Mouse (Mus musculus) adrenal gland, postnatal 14 days (tissue): ENCODE data around the gene Ttc7b. TPM values are rescaled to one million over a fixed set of nuclear protein-coding genes. Genes with fewer than 3 reads are reported as not detected.

Experiments used
- DNase-seq: peaks from one replicate; pipeline ENCODE4 v3.0.0; 2021; ENCODE audit warnings: mixed read lengths
- total RNA-seq: library from RNA; stranded (reverse); gene quantifications from 2 replicates; pipeline ENCODE4 v1.2.3, GENCODE M21; 2021

The Ttc7b gene
- total RNA-seq, 1 experiment from 2014 or later: 72.5 TPM

DNA sequence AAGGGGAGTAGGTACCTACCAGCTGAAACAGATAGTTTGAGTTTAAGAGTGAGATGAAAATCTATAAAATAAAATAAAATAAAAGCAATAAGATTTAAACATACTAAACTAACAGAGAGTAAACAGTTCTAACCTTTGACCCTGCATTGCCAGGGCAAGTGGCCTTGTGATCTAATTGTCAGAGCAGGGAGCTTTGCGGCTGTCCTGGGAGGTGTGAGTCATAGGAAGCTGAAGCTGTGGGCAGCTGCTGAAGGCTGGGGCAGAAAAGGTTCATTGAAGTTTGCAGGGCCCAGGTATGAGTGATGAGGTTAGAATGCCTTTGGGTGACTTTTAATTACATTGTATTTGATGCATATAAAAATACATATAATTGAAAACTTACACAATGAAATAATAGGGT is 5.3 kb upstream of the Ttc7b start:
- peak; percentile 59 for DNase-seq

DNA sequence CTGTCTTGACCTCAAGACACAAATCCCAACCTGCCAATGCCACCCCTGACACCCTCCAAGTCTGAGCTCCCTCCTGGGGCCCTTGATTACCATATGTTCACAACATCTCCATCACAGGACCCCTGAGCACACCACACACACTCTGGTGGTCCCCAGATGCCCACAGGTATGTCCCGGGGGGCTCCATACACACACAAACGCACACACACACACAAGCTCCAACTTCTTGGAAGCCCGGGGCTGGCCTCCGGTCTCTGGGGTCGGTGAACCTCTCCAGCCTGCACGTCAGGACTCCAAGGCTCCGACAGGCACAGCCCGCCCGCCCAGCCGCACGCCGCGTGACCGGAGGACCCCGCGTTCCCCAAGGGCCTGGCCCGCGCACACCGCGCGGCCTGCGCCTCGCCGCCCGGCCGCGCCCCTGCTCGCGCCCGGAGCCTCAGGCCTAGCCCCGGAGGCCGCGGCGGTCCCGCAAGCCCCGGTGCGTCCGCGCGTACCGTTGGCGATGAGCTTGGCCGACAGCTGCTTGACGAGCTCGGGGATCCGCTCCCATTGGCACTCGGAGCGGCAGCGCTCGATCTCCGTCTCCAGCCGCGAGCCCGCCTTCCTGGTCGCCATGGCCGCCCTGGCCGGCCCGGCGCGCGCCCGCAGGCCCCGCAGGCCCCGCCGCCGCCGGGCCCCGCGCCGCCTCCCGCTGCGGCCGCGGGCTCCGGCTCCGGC is 391 bp downstream of the Ttc7b start:
- peak; percentile 74 for DNase-seq

DNA sequence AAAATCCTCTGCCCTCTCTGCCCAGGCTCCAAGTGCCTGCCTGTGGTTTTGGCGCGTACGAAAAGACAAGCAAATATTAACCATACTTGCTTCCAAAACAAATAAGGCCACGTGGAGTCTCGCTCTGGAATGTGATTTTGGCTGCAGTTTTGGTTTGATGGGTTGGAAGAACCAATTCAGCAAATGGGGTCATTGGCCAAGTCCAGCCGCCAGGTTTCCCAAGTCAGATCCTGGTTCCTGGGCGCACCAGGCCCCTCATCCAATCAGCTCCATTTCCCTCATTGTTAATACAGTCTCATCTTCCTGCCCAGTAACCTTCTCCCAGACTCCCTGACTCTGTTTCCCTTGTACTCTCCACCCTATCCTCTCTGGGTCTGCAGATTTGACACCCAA is 946 bp downstream of the Ttc7b start:
- DNase-seq: peak; percentile 70

DNA sequence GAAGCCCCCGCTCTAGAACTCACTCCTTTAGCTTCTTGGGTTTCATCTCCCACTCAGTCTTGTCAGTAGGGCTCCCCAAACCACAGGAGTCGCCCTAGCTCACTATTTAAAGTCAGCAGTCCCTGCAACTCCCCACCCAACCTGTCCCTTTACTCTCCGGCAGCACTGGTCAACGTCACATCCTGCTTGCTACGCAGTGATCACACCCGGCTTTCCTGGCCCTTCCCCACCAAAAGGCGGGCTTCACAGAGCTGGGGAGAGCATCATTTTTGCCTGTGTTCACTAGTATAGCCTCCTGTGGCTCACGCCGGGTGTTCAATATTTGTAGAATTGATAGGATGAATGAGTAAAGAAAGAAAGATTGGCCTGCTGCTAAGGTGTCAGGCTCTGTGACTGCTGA is 3.3 kb downstream of the Ttc7b start:
- no peak for DNase-seq

DNA sequence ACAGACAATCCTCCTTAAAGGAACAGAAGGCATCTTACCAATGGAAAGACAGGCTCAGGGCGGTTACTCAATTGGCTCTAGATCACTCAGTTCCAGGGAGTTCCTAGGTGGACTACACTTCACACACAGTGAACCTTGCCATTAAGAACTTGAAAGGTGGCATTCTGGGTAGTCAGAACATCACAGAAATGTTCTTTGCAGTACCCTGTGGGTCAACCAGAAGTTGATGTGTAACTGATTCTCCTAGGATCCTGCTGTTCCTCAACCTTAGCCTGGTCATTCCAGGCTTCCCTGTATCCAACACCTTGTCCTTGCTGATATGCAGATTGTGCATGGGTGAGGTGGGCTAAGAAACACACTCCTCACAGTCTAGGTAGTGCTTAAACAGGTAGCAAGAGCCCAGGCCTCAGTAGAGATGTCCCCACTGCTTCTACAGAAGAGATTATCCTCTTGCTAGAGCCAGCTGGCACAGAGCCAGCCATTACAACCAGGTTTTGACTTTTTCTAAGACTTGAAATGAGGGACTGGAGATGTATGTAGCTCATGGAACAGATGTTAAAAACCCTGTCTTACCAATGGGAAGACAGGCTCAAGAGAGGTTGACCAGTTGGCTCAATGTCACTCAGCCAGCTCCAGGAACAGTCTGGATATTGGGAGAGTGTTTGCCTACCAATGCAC is 4.3 kb downstream of the Ttc7b start:
- no peak for DNase-seq

DNA sequence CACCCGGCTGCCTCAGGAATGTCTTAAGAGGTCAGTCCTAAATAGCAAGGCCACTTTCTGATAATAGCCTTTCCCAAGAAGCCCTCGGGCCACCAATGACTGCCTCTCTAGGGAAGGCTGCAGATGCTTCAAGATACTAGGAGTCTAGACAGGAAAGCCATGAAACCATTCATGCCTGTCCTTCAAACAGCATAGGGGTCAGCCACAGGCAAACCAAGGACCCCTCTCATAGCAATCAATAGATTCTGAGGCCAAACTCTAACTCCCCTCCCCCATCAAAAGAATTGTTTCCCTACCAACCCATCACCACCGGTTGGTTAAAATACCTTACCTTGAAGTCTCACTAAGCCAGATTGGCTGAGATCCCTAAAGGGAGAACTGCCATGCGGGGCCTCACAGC is 5.1 kb downstream of the Ttc7b start:
- DNase-seq: no peak

DNA sequence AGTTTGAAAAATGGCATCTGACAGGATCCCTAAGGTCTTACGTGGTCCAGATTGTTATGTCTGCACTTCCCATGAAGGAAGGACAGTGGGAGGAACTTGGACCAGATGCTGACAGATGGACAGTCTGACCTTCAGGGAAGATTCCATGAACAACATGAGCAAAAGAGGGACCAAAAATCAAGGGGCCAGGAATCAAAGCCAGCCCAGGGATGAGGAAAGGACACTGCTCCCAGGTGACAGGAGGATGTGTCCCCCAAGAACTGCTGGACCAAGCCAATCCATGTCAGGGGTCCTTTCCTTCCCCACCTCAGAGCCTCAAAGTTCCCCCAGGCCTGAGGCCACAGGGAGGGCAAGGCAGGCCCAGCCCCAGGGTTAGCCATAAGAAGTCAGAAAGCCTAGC is 6.0 kb downstream of the Ttc7b start:
- DNase-seq: peak; percentile 48

DNA sequence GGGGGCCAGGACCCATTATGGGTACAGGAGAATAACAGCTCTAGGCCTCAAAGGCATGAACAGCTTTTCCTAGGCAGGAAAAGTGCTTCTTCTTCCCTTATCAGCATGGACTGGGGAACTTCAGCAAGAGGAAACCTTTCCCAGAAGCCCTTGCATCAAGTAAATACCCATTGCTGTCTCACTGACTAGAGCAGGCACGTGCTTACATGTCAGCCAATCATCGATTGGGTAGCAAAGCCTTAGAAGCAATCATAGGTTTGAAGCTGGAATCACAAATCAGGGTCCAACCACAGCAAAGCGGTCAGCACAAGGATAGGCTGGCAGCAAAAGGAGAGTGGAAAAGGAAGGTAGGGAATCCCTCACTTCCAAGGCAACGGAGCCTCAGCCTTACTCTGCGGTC is 7.5 kb downstream of the Ttc7b start:
- no peak for DNase-seq

DNA sequence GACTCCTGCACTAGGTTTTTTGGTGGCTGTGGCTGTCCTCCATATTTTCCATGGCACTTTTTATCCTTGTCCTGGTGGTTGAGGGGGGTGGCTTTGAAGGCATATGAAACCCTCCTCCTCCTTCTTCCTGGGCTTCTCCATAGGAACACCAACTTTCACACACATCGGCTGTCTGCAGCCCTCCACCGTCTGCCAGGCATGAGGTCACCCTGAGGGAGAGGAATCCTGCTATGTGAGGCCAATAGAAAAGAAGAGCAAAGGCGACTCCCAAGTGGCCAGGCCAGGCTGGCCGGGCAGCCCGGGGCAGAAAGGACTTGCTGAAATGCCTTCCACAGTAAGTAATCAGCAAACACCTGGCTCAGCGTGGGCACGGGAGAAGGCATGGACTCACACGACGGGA is 8.0 kb downstream of the Ttc7b start:
- peak; percentile 50 for DNase-seq

DNA sequence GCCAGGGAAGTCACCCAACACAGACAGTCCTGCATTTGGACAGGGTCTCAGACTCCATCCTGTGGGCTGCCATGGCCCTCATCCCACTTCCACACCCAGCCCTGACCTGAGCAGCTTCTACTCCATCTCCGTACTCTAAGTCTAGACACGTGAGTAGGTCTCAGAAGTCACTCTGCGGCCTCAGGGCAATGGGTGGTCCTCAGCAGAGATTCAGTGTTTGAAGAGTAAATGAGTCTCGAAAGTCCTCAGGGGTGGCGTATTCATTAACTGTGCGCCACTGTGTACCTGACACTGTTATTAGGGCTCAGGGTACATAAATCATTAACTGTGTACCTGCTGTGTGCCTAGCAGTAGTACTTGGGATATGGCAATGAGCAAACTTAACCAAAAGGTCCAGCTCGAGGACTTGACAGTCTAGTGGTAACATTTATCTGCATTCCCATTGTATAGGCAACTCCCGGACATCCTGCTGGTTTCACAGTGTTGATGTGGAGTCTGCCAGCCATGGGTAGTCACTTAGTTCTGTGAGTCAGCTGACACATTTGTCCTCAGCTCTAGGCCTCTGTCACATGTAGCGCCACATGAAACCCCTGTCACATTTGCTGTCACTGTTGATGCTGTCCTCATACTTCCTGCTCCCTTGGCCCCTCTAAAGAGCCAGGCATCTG is 10.9 kb downstream of the Ttc7b start:
- DNase-seq: no peak

DNA sequence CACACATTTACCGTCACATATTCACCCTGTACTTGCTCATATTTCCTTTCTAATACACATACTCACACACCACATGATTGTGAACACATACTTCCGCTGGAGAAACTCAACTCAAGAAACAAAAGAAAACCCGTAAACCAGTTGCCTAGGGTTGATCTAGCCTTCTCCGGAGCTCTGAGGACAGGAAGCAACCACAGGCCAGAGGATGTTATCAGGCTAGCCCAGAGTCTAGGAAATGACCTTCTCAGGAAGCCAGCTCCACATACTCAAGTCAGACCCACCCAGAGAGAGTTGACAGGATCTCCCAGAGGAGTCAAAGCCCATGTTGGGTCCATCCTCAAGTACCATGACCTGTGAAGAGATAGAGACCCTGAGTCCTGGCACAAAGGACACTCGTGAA is 12.0 kb downstream of the Ttc7b start:
- DNase-seq: no peak

DNA sequence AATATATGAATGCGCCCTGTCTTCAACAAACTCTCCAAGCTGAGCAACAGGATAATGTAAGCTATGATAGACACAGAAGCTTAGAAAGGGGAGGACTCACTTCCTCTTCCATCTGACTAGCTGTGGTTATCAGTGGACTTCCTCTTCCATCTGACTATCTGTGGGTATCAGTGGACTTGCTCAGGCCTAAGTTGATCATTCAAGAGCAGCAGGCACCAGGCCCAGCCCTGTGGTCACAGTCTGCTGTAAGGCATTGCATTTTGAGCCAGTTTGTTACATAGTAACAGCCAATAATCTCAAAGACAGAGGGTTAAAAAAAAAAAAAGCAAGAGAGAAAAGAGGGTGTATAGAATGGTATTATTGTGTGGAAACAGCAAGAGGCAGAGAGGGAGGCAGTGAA is 15.1 kb downstream of the Ttc7b start:
- DNase-seq: no peak

DNA sequence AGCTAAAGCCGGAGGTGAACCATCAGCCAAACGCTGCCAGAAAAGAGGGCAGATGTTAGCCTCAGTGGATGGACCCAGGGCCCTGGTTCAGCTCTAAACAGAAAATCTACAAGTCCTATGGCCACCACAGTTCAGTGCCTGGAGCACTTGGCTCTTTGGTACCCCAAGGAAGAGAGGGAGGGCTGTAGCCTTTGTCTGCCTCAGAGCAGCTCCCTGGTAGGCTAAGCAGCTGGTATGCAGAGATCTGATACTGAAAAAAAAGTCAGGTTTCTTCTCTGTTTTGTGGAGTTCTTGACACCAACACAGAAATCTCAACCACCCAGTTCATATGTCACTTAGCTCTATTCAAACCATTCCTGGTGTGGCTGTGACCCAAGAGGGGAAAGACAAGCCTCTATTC is 16.0 kb downstream of the Ttc7b start:
- DNase-seq: no peak

DNA sequence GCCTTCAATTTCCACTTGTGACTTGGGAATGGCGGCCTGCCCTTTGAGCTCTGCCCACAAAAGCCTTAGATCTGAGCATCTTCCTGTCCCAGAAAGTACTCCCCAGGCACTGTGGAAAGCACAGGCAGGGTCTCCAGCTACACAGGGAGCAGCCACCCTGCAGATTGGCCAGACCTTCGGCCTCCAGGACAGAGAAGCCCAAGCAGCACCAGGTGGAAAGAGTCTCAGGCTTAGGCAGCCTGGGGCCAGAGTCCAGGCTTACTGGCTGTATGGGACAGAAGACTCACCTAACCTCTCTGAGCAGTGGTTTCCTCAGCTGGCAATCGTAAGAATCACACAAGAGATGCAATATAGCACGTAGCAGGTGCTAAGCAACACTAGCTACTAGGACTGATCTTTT is 17.0 kb downstream of the Ttc7b start:
- no peak for DNase-seq

DNA sequence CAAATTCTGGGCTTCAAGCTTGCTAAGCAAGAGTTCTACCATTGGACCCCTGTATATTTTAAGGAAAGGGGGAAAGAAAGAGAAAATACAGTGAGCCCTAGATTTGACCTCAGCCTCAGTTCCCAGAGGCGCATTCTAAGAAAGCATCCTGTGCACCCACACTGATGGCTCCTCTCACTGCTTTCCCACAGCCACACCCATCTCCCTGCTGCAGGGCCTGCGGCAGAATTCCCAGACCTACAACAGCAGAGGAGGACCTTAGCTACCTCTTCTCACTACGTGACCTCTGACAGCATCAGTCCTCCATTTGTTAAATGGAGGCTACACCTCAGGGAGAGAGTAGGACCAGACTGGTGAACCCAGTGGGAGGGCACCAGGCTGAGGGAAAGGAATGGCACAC is 18.1 kb downstream of the Ttc7b start:
- no peak for DNase-seq

DNA sequence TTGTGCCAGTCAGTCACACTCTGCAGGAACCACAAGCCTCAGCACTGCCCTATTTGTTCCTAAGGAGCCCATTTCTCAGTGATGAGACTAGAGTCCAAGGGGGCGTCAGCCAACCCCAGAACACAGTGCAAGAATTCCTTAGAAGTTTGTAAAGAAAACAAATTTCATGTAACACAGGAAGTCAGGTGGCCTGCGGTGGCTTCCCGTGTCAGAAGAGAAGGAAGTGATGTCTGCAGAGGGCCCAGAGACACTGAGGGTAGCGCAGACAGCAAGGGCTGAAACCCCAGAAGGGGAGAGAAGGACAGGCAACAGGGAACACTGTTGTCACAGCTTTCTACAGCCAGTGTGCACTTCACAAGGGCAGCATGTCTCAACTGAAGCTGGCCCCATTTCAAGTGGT is 19.4 kb downstream of the Ttc7b start:
- DNase-seq: no peak

DNA sequence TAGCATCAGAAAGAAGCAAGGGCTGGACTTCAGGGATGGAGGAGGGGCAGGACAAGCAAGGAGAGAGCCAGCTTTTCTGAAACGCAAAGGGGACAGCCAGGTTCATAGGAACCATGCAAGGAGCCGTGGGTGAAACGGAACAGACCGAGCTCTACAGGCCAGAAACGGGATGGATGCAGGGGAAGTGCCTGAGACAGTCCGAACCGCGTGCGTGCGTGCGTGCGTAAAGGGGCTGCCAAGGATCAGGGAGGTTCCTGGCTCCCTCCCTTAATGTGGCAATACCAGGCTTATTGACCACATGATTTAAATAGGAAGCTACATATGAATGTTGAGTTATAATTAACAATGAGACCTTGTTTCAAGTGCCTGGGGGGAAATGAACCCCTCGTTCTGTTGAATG is 21.2 kb downstream of the Ttc7b start:
- DNase-seq: no peak

DNA sequence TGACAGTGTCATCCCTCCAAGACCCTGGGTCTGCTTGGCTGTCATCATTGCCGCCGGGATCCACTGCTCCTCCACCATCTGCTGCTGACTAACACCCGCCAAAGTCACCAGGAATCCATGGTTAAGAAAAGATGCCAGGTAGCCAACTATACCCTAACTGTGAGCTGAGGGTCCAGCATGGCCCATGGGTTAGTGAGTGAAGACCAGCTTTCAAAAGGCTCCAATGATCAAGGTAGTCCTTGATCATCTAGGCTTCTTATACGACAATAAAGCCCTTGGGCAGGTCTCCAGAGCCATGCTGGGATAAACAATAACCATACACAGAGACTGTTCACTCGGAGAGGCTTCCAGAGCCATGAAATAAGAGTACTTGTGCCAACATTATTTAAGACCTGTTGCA is 22.6 kb downstream of the Ttc7b start:
- DNase-seq: no peak

DNA sequence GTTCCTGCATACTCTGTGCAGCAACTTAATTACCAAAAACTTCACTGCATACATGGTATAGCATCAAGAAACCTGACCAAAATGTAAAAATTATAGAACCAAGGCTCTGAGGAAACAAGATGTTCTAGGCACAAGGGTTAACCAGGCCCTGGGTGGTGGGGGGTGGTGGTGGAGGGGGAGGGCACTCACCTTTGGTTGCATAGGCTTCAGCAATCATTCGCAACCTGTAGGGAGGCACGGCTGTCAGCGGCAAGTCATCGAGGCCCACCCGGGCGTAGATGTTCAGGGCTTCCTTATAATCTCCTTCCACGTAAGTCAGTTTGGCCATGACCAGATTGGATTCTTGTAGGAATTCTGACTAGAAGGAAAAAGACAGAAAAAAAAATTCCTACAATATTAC is 25.5 kb downstream of the Ttc7b start:
- DNase-seq: no peak

DNA sequence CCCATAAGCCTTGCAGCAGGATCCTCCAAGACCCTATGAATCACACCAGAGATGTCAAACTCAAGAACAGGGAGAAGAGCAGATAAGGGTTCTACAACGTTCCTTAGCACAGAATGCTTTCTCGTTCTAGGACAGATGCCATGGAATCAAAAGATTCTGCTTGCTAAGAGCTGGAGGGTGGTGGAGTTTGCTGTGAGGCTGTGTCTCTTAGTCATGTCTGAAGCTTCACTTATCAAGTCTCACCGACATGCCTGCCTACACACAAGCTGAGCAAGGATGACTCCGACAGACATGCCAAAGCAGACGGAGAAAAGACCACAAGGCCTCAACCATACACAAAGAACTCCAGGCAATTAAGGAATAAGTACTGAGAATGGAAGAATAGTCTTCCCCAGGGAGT is 27.4 kb downstream of the Ttc7b start:
- DNase-seq: no peak

DNA sequence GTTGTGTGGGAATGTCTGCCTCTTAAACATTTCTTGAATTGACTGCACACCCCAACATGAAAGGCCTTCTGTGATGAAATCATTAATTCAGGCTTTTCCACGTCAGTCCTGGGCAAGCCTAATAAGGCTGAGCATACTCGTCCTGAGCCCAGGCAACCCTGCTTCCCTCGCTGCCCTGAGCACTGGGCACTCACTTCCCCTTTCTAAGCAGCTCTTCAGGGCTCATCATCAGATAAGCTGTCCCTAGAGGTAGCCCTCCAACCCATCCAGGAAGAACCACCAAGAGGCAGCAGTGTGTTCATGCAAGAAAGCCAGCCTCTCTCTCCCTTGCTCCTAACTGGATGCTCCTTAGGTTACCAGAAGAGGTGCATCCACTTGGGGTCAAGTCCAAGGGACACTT is 27.9 kb downstream of the Ttc7b start:
- DNase-seq: no peak

DNA sequence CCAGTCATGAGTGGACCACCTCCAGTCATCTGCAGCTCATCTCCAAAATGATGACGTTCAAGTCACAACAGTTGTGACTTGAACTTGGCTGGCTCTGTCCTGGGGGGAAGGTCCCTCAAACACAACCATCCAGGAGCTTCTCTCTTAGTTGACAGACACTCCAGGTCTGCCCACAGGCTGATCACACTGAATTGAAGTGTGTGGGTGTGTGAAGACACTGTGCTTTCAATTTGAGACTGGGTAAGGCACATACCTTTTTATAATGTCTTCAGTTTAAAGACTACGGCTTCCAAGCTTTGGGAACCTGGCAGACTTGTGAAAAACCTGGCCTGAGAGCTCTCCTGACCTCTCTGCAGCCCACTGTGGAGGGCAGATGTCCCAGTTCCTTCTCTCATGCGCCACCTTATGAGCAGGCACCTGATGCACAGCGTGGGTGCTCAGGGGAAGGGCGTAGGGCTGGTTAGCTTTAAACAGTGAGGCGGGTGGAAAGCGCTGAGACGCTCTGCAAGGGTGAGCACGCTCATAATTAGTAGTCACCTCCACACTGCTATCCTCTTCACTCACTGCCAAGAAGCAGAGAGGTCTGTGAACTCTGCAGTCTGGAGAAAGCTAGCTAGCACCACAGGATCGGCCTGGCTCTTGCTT is 28.5 kb downstream of the Ttc7b start:
- no peak for DNase-seq

DNA sequence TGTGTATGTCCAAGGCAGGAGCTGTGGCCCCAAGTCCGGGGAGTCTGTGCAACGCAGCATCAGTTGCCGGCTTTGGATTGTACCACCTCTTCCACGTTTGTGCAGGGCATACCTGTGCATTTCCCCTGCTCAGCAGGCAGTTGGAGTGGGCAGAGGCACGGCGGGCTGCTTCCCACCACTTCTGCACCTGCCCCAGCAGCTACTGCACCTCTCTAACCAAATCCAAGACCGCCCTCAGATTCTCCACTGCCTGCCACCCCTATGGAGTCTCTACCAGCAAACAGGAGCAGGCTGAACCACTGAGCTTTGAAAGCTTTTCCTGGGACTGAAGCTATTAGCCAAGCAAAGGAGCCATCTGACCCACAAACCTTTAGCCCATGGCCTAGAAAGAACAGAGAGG is 30.8 kb downstream of the Ttc7b start:
- no peak for DNase-seq
